Mouse (Mus musculus) lung, embryonic 14.5 days (tissue): ENCODE results near the gene Hspa12a. TPM values are rescaled to one million over a fixed set of nuclear protein-coding genes. Genes with fewer than 3 reads are reported as not detected.

ENCODE experiments used
- ATAC-seq: fragments of 200-750 bp; cut with Nextera tagmentation; 2 replicates; pipeline ENCODE4 v1.8.0; 2017; ENCODE audit warnings: mild to moderate bottlenecking, moderate TSS enrichment, moderate library complexity; ENCODE audit not compliant: insufficient read depth
- DNase-seq: peaks from one replicate; pipeline ENCODE4 v3.0.0-alpha.2; 2015
- H3K27ac ChIP-seq: fragments of 300-500 bp; sonication (generic); 2 replicates; pipeline ENCODE4 v1.5.1; 2014; ENCODE audit warnings: low read depth, mild to moderate bottlenecking, moderate library complexity
- H3K27me3 ChIP-seq: fragments of 300-500 bp; sonication (generic); 2 replicates; pipeline ENCODE4 v1.6.1; 2014; ENCODE audit warnings: low read length, control low read depth; ENCODE audit not compliant: insufficient read depth
- H3K36me3 ChIP-seq: fragments of 300-500 bp; sonication (generic); 2 replicates; pipeline ENCODE4 v1.6.1; 2014; ENCODE audit warnings: control low read depth; ENCODE audit not compliant: insufficient read depth
- H3K4me1 ChIP-seq: fragments of 300-500 bp; sonication (generic); 2 replicates; pipeline ENCODE4 v1.6.1; 2014; ENCODE audit warnings: antibody characterized with exemption, control low read depth; ENCODE audit not compliant: insufficient read depth
- H3K4me2 ChIP-seq: fragments of 300-500 bp; sonication (generic); 2 replicates; pipeline ENCODE4 v1.6.1; 2014; ENCODE audit warnings: mild to moderate bottlenecking
- H3K4me3 ChIP-seq: fragments of 300-500 bp; sonication (generic); 2 replicates; pipeline ENCODE4 v1.5.1; 2014; ENCODE audit warnings: low read depth, low read length
- H3K9ac ChIP-seq: fragments of 300-500 bp; sonication (generic); 2 replicates; pipeline ENCODE4 v1.6.1; 2014
- H3K9me3 ChIP-seq: fragments of 300-500 bp; sonication (generic); 2 replicates; pipeline ENCODE4 v1.6.1; 2016; ENCODE audit warnings: low read depth, low read length, control low read depth
- CTCF ChIP-seq: IDR thresholded peaks from 2 replicates; pipeline ENCODE4 v1.5.1; 2016; ENCODE audit warnings: antibody characterized with exemption, low read depth
- WGBS: fragments of 180-500 bp; shearing (Covaris S2); extraction: QIAGEN DNeasy Blood & Tissue Kit; methylation state at CpG from one replicate; pipeline ENCODE4 v1.1.7; 2014; 5-methylcytosine and 5-hydroxymethylcytosine counted together
- polyA plus RNA-seq: library from polyadenylated mRNA; unstranded; fragments of >200 nt; fragmentation: Nextera tagmentation; extraction: Ambion mirVana; gene quantifications from 2 replicates; pipeline ENCODE4 v1.2.1, GENCODE M21; 2014

The Hspa12a gene
- polyA plus RNA-seq, 1 experiment from 2014 or later: 3.9 TPM

GRCm38 (mm10) chr19:58889306-58890038 lies 54.0 kb downstream of the Hspa12a start:
- no peak for TF ChIP-seq CTCF
- ATAC-seq: no peak
- Histone ChIP-seq H3K4me2 (no peak overlapping the region), H3K36me3 (no peaks in the 10 kb centered on the region), H3K9me3 (no peaks in the 10 kb centered on the region), H3K27ac (no peak overlapping the region), H3K4me1 (no peaks in the 10 kb centered on the region), H3K9ac (no peak overlapping the region), H3K4me3 (no peak overlapping the region), H3K27me3 (no peaks in the 10 kb centered on the region)
- DNase-seq: no peak
- 69% methylated on average over 8 of the region's 8 CpGs for WGBS

GRCm38 (mm10) chr19:58886467-58886866 lies 57.0 kb downstream of the Hspa12a start:
- ATAC-seq (no peak), DNase-seq (no peak)
- Histone ChIP-seq H3K9ac (no peak overlapping the region), H3K4me1 (no peaks in the 10 kb centered on the region), H3K4me2 (no peak overlapping the region), H3K36me3 (no peaks in the 10 kb centered on the region), H3K9me3 (no peaks in the 10 kb centered on the region), H3K27me3 (no peaks in the 10 kb centered on the region), H3K4me3 (no peak overlapping the region), H3K27ac (no peak overlapping the region)
- 0 out of 2 replicates have a peak, but pooled peaks have one; percentile 22 for TF ChIP-seq CTCF
- WGBS: 61% methylated on average over 7 of the region's 7 CpGs

GRCm38 (mm10) chr19:58883451-58883850 lies 60.0 kb downstream of the Hspa12a start:
- Histone ChIP-seq H3K9ac (no peak overlapping the region), H3K27me3 (no peaks in the 10 kb centered on the region), H3K4me2 (no peak overlapping the region), H3K9me3 (no peaks in the 10 kb centered on the region), H3K4me3 (no peak overlapping the region), H3K36me3 (no peaks in the 10 kb centered on the region), H3K27ac (no peak overlapping the region), H3K4me1 (peaks cover 4% of the 10 kb centered on the region)
- no peak for TF ChIP-seq CTCF
- 63% methylated on average over 3 of the region's 3 CpGs for WGBS
- ATAC-seq: no peak
- no peak for DNase-seq

- Histone ChIP-seq H3K4me3 (no peak overlapping the region), H3K27ac (no peak overlapping the region), H3K9me3 (no peaks in the 10 kb centered on the region), H3K36me3 (no peaks in the 10 kb centered on the region), H3K4me1 (peaks cover 8% of the 10 kb centered on the region), H3K9ac (no peak overlapping the region), H3K4me2 (no peak overlapping the region), H3K27me3 (no peaks in the 10 kb centered on the region)
- TF ChIP-seq CTCF: no peak
- 73% methylated on average over 4 of the region's 4 CpGs for WGBS
- DNase-seq (no peak), ATAC-seq (no peak)
Measured at GRCm38 (mm10) chr19:58882336-58882735, 61.1 kb downstream of the Hspa12a start.

- DNase-seq: no peak
- ATAC-seq: no peak
- no peaks in the 10 kb centered on the region for H3K36me3 ChIP-seq
- no peak overlapping the region for H3K4me3 ChIP-seq
- TF ChIP-seq CTCF: no peak
- WGBS: 78% methylated on average over 7 of the region's 7 CpGs
- no peaks in the 10 kb centered on the region for H3K9me3 ChIP-seq
- no peak overlapping the region for H3K9ac ChIP-seq
- H3K4me2 ChIP-seq: no peak overlapping the region
- no peak overlapping the region for H3K27ac ChIP-seq
- H3K27me3 ChIP-seq: no peaks in the 10 kb centered on the region
- peaks cover 8% of the 10 kb centered on the region for H3K4me1 ChIP-seq
Measured at GRCm38 (mm10) chr19:58879330-58879957, 64.0 kb downstream of the Hspa12a start.

GRCm38 (mm10) chr19:58878560-58878959 lies 64.9 kb downstream of the Hspa12a start:
- no peak overlapping the region for H3K4me3 ChIP-seq
- H3K4me2 ChIP-seq: no peak overlapping the region
- no peaks in the 10 kb centered on the region for H3K9me3 ChIP-seq
- H3K36me3 ChIP-seq: no peaks in the 10 kb centered on the region
- no peaks in the 10 kb centered on the region for H3K27me3 ChIP-seq
- peak; percentile 75; the same call in 1 of the 2 replicates for ATAC-seq
- H3K9ac ChIP-seq: no peak overlapping the region
- H3K27ac ChIP-seq: no peak overlapping the region
- peaks cover 8% of the 10 kb centered on the region for H3K4me1 ChIP-seq
- DNase-seq: peak; percentile 72
- no peak for TF ChIP-seq CTCF
- WGBS: 42% methylated on average over 2 of the region's 2 CpGs

- DNase-seq (no peak), ATAC-seq (no peak)
- no peaks in the 10 kb centered on the region for H3K27me3 ChIP-seq
- no peaks in the 10 kb centered on the region for H3K36me3 ChIP-seq
- H3K4me2 ChIP-seq: no peak overlapping the region
- 49% methylated on average over 3 of the region's 3 CpGs for WGBS
- no peak for TF ChIP-seq CTCF
- no peak overlapping the region for H3K27ac ChIP-seq
- H3K4me1 ChIP-seq: peaks cover 4% of the 10 kb centered on the region
- H3K9ac ChIP-seq: no peak overlapping the region
- no peaks in the 10 kb centered on the region for H3K9me3 ChIP-seq
- no peak overlapping the region for H3K4me3 ChIP-seq
Measured at GRCm38 (mm10) chr19:58873536-58873935, 69.9 kb downstream of the Hspa12a start.
